Mouse (Mus musculus) kidney, embryonic 16.5 days (tissue): ENCODE data around the gene Bphl. TPM values are rescaled to one million over a fixed set of nuclear protein-coding genes. Genes with fewer than 3 reads are reported as not detected.
A peak's percentile ranks its signal among the peaks of the same experiment; 100 is the strongest.

Experiments used
- ATAC-seq: fragments of 200-750 bp; cut with Nextera tagmentation; 2 replicates; pipeline ENCODE4 v1.8.0; 2017; ENCODE audit warnings: moderate TSS enrichment; ENCODE audit not compliant: low FRiP score, low TSS enrichment
- H3K27ac ChIP-seq: fragments of 300-500 bp; sonication (generic); 2 replicates; pipeline ENCODE4 v1.5.1; 2014; ENCODE audit warnings: low read length
- H3K27me3 ChIP-seq: fragments of 300-500 bp; sonication (generic); 2 replicates; pipeline ENCODE4 v1.6.1; 2014; ENCODE audit warnings: low read length, control low read depth, mixed read lengths; ENCODE audit not compliant: insufficient read depth
- H3K36me3 ChIP-seq: fragments of 300-500 bp; sonication (generic); 2 replicates; pipeline ENCODE4 v1.6.1; 2014; ENCODE audit warnings: low read length, control low read depth, mixed read lengths; ENCODE audit not compliant: insufficient read depth
- H3K4me1 ChIP-seq: fragments of 300-500 bp; sonication (generic); 2 replicates; pipeline ENCODE4 v1.6.1; 2014; ENCODE audit warnings: low read length, control low read depth, mixed read lengths; ENCODE audit not compliant: insufficient read depth
- H3K4me2 ChIP-seq: fragments of 300-500 bp; sonication (generic); replicated peaks from 2 replicates; pipeline ENCODE4 v1.6.1; 2014; ENCODE audit warnings: low read depth, low read length
- H3K4me3 ChIP-seq: fragments of 300-500 bp; sonication (generic); 2 replicates; pipeline ENCODE4 v1.5.1; 2014; ENCODE audit warnings: mild to moderate bottlenecking, low read length
- H3K9ac ChIP-seq: fragments of 300-500 bp; sonication (generic); replicated peaks from 2 replicates; pipeline ENCODE4 v1.6.1; 2014; ENCODE audit warnings: low read length
- H3K9me3 ChIP-seq: fragments of 300-500 bp; sonication (generic); 2 replicates; pipeline ENCODE4 v1.6.1; 2016; ENCODE audit warnings: low read length, control low read depth
- WGBS: fragments of 180-500 bp; shearing (Covaris S2); extraction: QIAGEN DNeasy Blood & Tissue Kit; methylation state at CpG from one replicate; pipeline ENCODE4 v1.1.7; 2014; 5-methylcytosine and 5-hydroxymethylcytosine counted together
- polyA plus RNA-seq: library from polyadenylated mRNA; unstranded; fragments of >200 nt; fragmentation: Nextera tagmentation; extraction: Ambion mirVana; gene quantifications from 2 replicates; pipeline ENCODE4 v1.2.1, GENCODE M21; 2015

The Bphl gene
- polyA plus RNA-seq, 1 experiment from 2014 or later = 95.2 TPM

GRCm38 (mm10) chr13:34032041-34032440 lies 5.4 kb upstream of the Bphl start:
- Histone ChIP-seq H3K27me3 (no peaks in the 10 kb centered on the region), H3K9ac (no peak overlapping the region), H3K4me1 (0 out of 2 replicates have a peak, but pooled peaks cover 2% of the 10 kb centered on the region), H3K36me3 (peaks cover 33% of the 10 kb centered on the region), H3K4me3 (no peak overlapping the region), H3K9me3 (no peaks in the 10 kb centered on the region), H3K27ac (no peak overlapping the region), H3K4me2 (no peak overlapping the region)
- 81% methylated on average over 2 of the region's 2 CpGs for WGBS
- no peak for ATAC-seq

GRCm38 (mm10) chr13:34035424-34035823 lies 2.0 kb upstream of the Bphl start:
- Histone ChIP-seq H3K9ac (no peak overlapping the region), H3K4me2 (no peak overlapping the region), H3K9me3 (no peaks in the 10 kb centered on the region), H3K4me3 (no peak overlapping the region), H3K27me3 (no peaks in the 10 kb centered on the region), H3K4me1 (peaks cover 21% of the 10 kb centered on the region), H3K27ac (no peak overlapping the region), H3K36me3 (peaks cover 22% of the 10 kb centered on the region)
- ATAC-seq = no peak
- WGBS = 78% methylated on average over 3 of the region's 3 CpGs

GRCm38 (mm10) chr13:34036726-34037125 lies 671 bp upstream of the Bphl start:
- no peak for ATAC-seq
- H3K9me3 ChIP-seq = no peaks in the 10 kb centered on the region
- H3K4me2 ChIP-seq = no peak overlapping the region
- peak overlapping the region; percentile 97; the same call in 1 of the 2 replicates for H3K9ac ChIP-seq
- peaks cover 15% of the 10 kb centered on the region for H3K36me3 ChIP-seq
- H3K27me3 ChIP-seq = no peaks in the 10 kb centered on the region
- peaks cover 21% of the 10 kb centered on the region for H3K4me1 ChIP-seq
- no peak overlapping the region for H3K4me3 ChIP-seq
- 84% methylated on average over 5 of the region's 5 CpGs for WGBS
- peak overlapping the region; percentile 90 for H3K27ac ChIP-seq

GRCm38 (mm10) chr13:34038056-34038432 lies 647 bp downstream of the Bphl start:
- ATAC-seq = peak; percentile 23; the same call in 1 of the 2 replicates

GRCm38 (mm10) chr13:34038901-34039341 lies 1.5 kb downstream of the Bphl start:
- H3K27me3 ChIP-seq = no peaks in the 10 kb centered on the region
- H3K36me3 ChIP-seq = peaks cover 2% of the 10 kb centered on the region; the same call in 1 of the 2 replicates
- H3K9ac ChIP-seq = peak overlapping the region; percentile 9
- H3K27ac ChIP-seq = peak overlapping the region; percentile 90
- peak; percentile 47; the same call in 1 of the 2 replicates for ATAC-seq
- 24% methylated on average over 8 of the region's 8 CpGs for WGBS
- H3K4me1 ChIP-seq = peaks cover 21% of the 10 kb centered on the region
- no peaks in the 10 kb centered on the region for H3K9me3 ChIP-seq
- H3K4me3 ChIP-seq = peak overlapping the region; percentile 78
- H3K4me2 ChIP-seq = peak overlapping the region; percentile 80

More at GRCm38 (mm10) chr13:34038056-34038432, 647 bp downstream of the Bphl start:
- 33% methylated on average over 5 of the region's 5 CpGs for WGBS
- Histone ChIP-seq H3K27me3 (no peaks in the 10 kb centered on the region), H3K4me1 (peaks cover 21% of the 10 kb centered on the region), H3K9me3 (no peaks in the 10 kb centered on the region), H3K9ac (peak overlapping the region; percentile 97), H3K4me2 (peak overlapping the region; percentile 80), H3K27ac (peak overlapping the region; percentile 90), H3K36me3 (peaks cover 9% of the 10 kb centered on the region), H3K4me3 (peak overlapping the region; percentile 78)

GRCm38 (mm10) chr13:34040091-34040490 lies 2.7 kb downstream of the Bphl start:
- H3K4me1 ChIP-seq = peaks cover 21% of the 10 kb centered on the region
- no peak overlapping the region for H3K4me2 ChIP-seq
- H3K9me3 ChIP-seq = no peaks in the 10 kb centered on the region
- no peak overlapping the region for H3K4me3 ChIP-seq
- no peak for ATAC-seq
- no peak overlapping the region for H3K27ac ChIP-seq
- H3K27me3 ChIP-seq = no peaks in the 10 kb centered on the region
- no peak overlapping the region for H3K9ac ChIP-seq
- WGBS = 89% methylated on average over 3 of the region's 3 CpGs
- no peaks in the 10 kb centered on the region for H3K36me3 ChIP-seq

GRCm38 (mm10) chr13:34043716-34044393 lies 6.5 kb downstream of the Bphl start:
- whole genome bisulfite sequencing = 76% methylated on average over 7 of the region's 7 CpGs
- Histone ChIP-seq H3K4me3 (no peak overlapping the region), H3K27me3 (no peaks in the 10 kb centered on the region), H3K36me3 (peaks cover 9% of the 10 kb centered on the region; the same call in 1 of the 2 replicates), H3K4me2 (no peak overlapping the region), H3K27ac (no peak overlapping the region), H3K9ac (no peak overlapping the region), H3K9me3 (no peaks in the 10 kb centered on the region), H3K4me1 (peaks cover 7% of the 10 kb centered on the region)
- ATAC-seq = no peak

- peaks cover 9% of the 10 kb centered on the region; the same call in 1 of the 2 replicates for H3K36me3 ChIP-seq
- peak; percentile 74 for ATAC-seq
- H3K27me3 ChIP-seq = no peaks in the 10 kb centered on the region
- WGBS = 59% methylated on average over 5 of the region's 5 CpGs
- H3K9ac ChIP-seq = no peak overlapping the region
- H3K4me1 ChIP-seq = no peaks in the 10 kb centered on the region
- no peaks in the 10 kb centered on the region for H3K9me3 ChIP-seq
- H3K27ac ChIP-seq = 0 out of 2 replicates have a peak overlapping the region, but pooled peaks have one; percentile 27
- no peak overlapping the region for H3K4me2 ChIP-seq
- no peak overlapping the region for H3K4me3 ChIP-seq
These were observed 8.3 kb downstream of the Bphl start for GRCm38 (mm10) chr13:34045511-34046249.

GRCm38 (mm10) chr13:34046421-34047012 lies 9.1 kb downstream of the Bphl start:
- WGBS = 39% methylated on average over 11 of the region's 11 CpGs
- no peak overlapping the region for H3K4me3 ChIP-seq

More at GRCm38 (mm10) chr13:34046421-34047012, 9.1 kb downstream of the Bphl start:
- Histone ChIP-seq H3K9me3 (no peaks in the 10 kb centered on the region), H3K27me3 (no peaks in the 10 kb centered on the region), H3K27ac (no peak overlapping the region), H3K4me1 (no peaks in the 10 kb centered on the region), H3K36me3 (peaks cover 9% of the 10 kb centered on the region; the same call in 1 of the 2 replicates), H3K9ac (no peak overlapping the region), H3K4me2 (no peak overlapping the region)
- peak; percentile 93 for ATAC-seq
